Comparison of ENCODE assay signal across 10 mouse cellular contexts in genomic region chr4:5130726-5131125, GRCm38 (mm10).
DNase-seq lines count a peak whose midpoint lies in the region; ATAC-seq and TF ChIP-seq lines count a peak whose summit lies in the region.
"Had no signal": no experiment of that assay in that cellular context is flagged by ENCODE, and none has a peak within 500 bp of the region (broad histone marks: within the 10 kb centered on the region; RNA-seq: fewer than 3 reads in every experiment).

No protein-coding gene starts in this region.

- peak; percentile 80 for ATAC-seq in lung, postnatal 0 days
- ATAC-seq in stomach, embryonic 15.5 days (ENCODE audit: insufficient read depth, low FRiP score, low read depth) = peak; percentile 47; the same call in 1 of the 2 replicates
- ATAC-seq in midbrain, embryonic 13.5 days = no peak
- ATAC-seq: activated CD4-positive, CD25-positive, alpha-beta regulatory T cell, adult 4 months; forebrain, embryonic 16.5 days had no signal

- no peak for TF ChIP-seq POLR2A in heart, adult 2 months (IDR thresholded peaks at IDR 0.05; ENCODE audit: insufficient read depth, low read depth, low read length)
- no peak for TF ChIP-seq POLR2A in lung, adult 2 months (IDR thresholded peaks at IDR 0.05; ENCODE audit: borderline replicate concordance, extremely low read depth, low read depth, low read length)
- no peak for TF ChIP-seq POLR2A in embryonic fibroblast, embryonic 13.5 days (IDR thresholded peaks at IDR 0.05; ENCODE audit: low read depth, low read length)

- no peaks in the 10 kb centered on the region for H3K27me3 ChIP-seq in heart, adult 2 months (ENCODE audit: control insufficient read depth, insufficient read depth, low read length)
- H3K27me3 ChIP-seq in heart, embryonic 10.5 days (ENCODE audit: insufficient read depth, poor library complexity, severe bottlenecking) = no peaks in the 10 kb centered on the region
- no peaks in the 10 kb centered on the region for H3K27me3 ChIP-seq in lung, postnatal 0 days (replicated peaks; ENCODE audit: insufficient read depth, low read length)
- H3K27me3 ChIP-seq in stomach, embryonic 15.5 days (replicated peaks) = no peaks in the 10 kb centered on the region
- H3K27me3 ChIP-seq in midbrain, embryonic 13.5 days = no peaks in the 10 kb centered on the region

- H3K36me3 ChIP-seq in heart, adult 2 months (ENCODE audit: control insufficient read depth, insufficient read depth, low read length) = no peaks in the 10 kb centered on the region
- no peaks in the 10 kb centered on the region for H3K36me3 ChIP-seq in heart, embryonic 10.5 days
- H3K36me3 ChIP-seq in lung, postnatal 0 days (ENCODE audit: insufficient read depth, low read length) = no peaks in the 10 kb centered on the region
- H3K36me3 ChIP-seq in stomach, embryonic 15.5 days = no peaks in the 10 kb centered on the region
- H3K36me3 ChIP-seq in midbrain, embryonic 13.5 days = no peaks in the 10 kb centered on the region
- H3K36me3 ChIP-seq: hindbrain, embryonic 10.5 days had no signal

- intact Hi-C loops in heart, adult 2 months (cut with DNase I) = no loop called here

- H3K79me2 ChIP-seq in heart, adult 2 months (replicated peaks; ENCODE audit: control insufficient read depth, insufficient read depth, low read length) = no peaks in the 10 kb centered on the region

- 35% methylated on average over 3 of the region's 3 CpGs for WGBS in heart, adult 2 months
- 55% methylated on average over 3 of the region's 3 CpGs for WGBS in heart, embryonic 10.5 days
- 22% methylated on average over 3 of the region's 3 CpGs for WGBS in lung, postnatal 0 days
- WGBS in lung, adult 2 months = 27% methylated on average over 3 of the region's 3 CpGs
- WGBS in stomach, embryonic 15.5 days = 22% methylated on average over 3 of the region's 3 CpGs
- 80% methylated on average over 3 of the region's 3 CpGs for WGBS in midbrain, embryonic 13.5 days

- no peak overlapping the region for H3K9ac ChIP-seq in heart, adult 2 months (ENCODE audit: low read depth, low read length)
- no peak overlapping the region for H3K9ac ChIP-seq in lung, postnatal 0 days (replicated peaks; ENCODE audit: low read depth)
- H3K9ac ChIP-seq in stomach, embryonic 15.5 days = no peak overlapping the region
- no peak overlapping the region for H3K9ac ChIP-seq in midbrain, embryonic 13.5 days (replicated peaks)

- no peak overlapping the region for H3K4me2 ChIP-seq in lung, postnatal 0 days (replicated peaks; ENCODE audit: low read depth, low read length)
- H3K4me2 ChIP-seq in stomach, embryonic 15.5 days = no peak overlapping the region
- no peak overlapping the region for H3K4me2 ChIP-seq in midbrain, embryonic 13.5 days (replicated peaks)

- no peak for DNase-seq in heart, adult 2 months
- no peak for DNase-seq in heart, embryonic 10.5 days (ENCODE audit: low spot score)
- DNase-seq in lung, postnatal 0 days (ENCODE audit: low spot score) = peak; percentile 60
- DNase-seq in lung, adult 2 months = no peak

- TF ChIP-seq EP300 in heart, adult 2 months (IDR thresholded peaks at IDR 0.05; ENCODE audit: insufficient read depth, low read depth, low read length) = no peak
- peak; percentile 70 for TF ChIP-seq EP300 in lung, postnatal 0 days (IDR thresholded peaks at IDR 0.05)

- H3K27ac ChIP-seq in heart, adult 2 months = 0 out of 2 replicates have a peak overlapping the region, but pooled peaks have one; percentile 23
- H3K27ac ChIP-seq in heart, embryonic 10.5 days = no peak overlapping the region
- no peak overlapping the region for H3K27ac ChIP-seq in lung, postnatal 0 days (ENCODE audit: low read length)
- peak overlapping the region; percentile 61 for H3K27ac ChIP-seq in embryonic fibroblast, embryonic 13.5 days (ENCODE audit: insufficient read depth, low read length)
- no peak overlapping the region for H3K27ac ChIP-seq in stomach, embryonic 15.5 days
- H3K27ac ChIP-seq in midbrain, embryonic 13.5 days = no peak overlapping the region
- H3K27ac ChIP-seq: hindbrain, embryonic 10.5 days had no signal

- TF ChIP-seq CTCF in heart, adult 2 months (IDR thresholded peaks at IDR 0.05) = no peak
- no peak for TF ChIP-seq CTCF in lung, postnatal 0 days (IDR thresholded peaks at IDR 0.05)
- no peak for TF ChIP-seq CTCF in lung, adult 2 months (IDR thresholded peaks at IDR 0.05; ENCODE audit: insufficient read depth, low read length)
- TF ChIP-seq CTCF in embryonic fibroblast, embryonic 13.5 days (IDR thresholded peaks at IDR 0.05; ENCODE audit: borderline replicate concordance, insufficient read depth, low read length) = no peak

- no peaks in the 10 kb centered on the region for H3K4me1 ChIP-seq in heart, adult 2 months (ENCODE audit: control insufficient read depth, insufficient read depth, low read length)
- no peaks in the 10 kb centered on the region for H3K4me1 ChIP-seq in heart, embryonic 10.5 days
- no peaks in the 10 kb centered on the region for H3K4me1 ChIP-seq in lung, postnatal 0 days (ENCODE audit: insufficient read depth, low read depth, low read length)
- no peaks in the 10 kb centered on the region for H3K4me1 ChIP-seq in lung, adult 2 months (ENCODE audit: control insufficient read depth, insufficient read depth, low read length)
- no peaks in the 10 kb centered on the region for H3K4me1 ChIP-seq in embryonic fibroblast, embryonic 13.5 days (ENCODE audit: control insufficient read depth, insufficient read depth, low read length)
- no peaks in the 10 kb centered on the region for H3K4me1 ChIP-seq in stomach, embryonic 15.5 days
- no peaks in the 10 kb centered on the region for H3K4me1 ChIP-seq in midbrain, embryonic 13.5 days (replicated peaks)
- H3K4me1 ChIP-seq: hindbrain, embryonic 10.5 days had no signal

- H3K9me3 ChIP-seq in heart, embryonic 10.5 days = no peaks in the 10 kb centered on the region
- no peaks in the 10 kb centered on the region for H3K9me3 ChIP-seq in lung, postnatal 0 days (ENCODE audit: low read length)
- H3K9me3 ChIP-seq in stomach, embryonic 15.5 days = no peaks in the 10 kb centered on the region
- no peaks in the 10 kb centered on the region for H3K9me3 ChIP-seq in midbrain, embryonic 13.5 days
- H3K9me3 ChIP-seq: hindbrain, embryonic 10.5 days had no signal

- H3K4me3 ChIP-seq in heart, adult 2 months = no peak overlapping the region
- no peak overlapping the region for H3K4me3 ChIP-seq in heart, embryonic 10.5 days
- no peak overlapping the region for H3K4me3 ChIP-seq in lung, postnatal 0 days (ENCODE audit: low read depth, low read length)
- no peak overlapping the region for H3K4me3 ChIP-seq in lung, adult 2 months (replicated peaks; ENCODE audit: extremely low read depth, low read depth, low read length)
- no peak overlapping the region for H3K4me3 ChIP-seq in embryonic fibroblast, embryonic 13.5 days (ENCODE audit: insufficient read depth, low read length)
- no peak overlapping the region for H3K4me3 ChIP-seq in stomach, embryonic 15.5 days (replicated peaks)
- H3K4me3 ChIP-seq in midbrain, embryonic 13.5 days (replicated peaks) = no peak overlapping the region
- H3K4me3 ChIP-seq: hindbrain, embryonic 10.5 days had no signal

Comparison
In these comparisons a context has a peak if more than half of its experiments do, and no peak if none do; other contexts are left out.
1. H3K27ac ChIP-seq: peak in heart, adult 2 months (single experiment) and embryonic fibroblast, embryonic 13.5 days (single experiment); none in heart, embryonic 10.5 days (single experiment), lung, postnatal 0 days (single experiment), stomach, embryonic 15.5 days (single experiment) and midbrain, embryonic 13.5 days (single experiment).